Mouse (Mus musculus) inflammation-experienced regulatory T-cells (primary cell): ENCODE results near the gene Dtd1. TPM values are rescaled to one million over a fixed set of nuclear protein-coding genes. Genes with fewer than 3 reads are reported as not detected.

Source experiments
- polyA plus RNA-seq, 2 experiments: library from polyadenylated mRNA; unstranded; fragments of 100-300 nt; shearing (Covaris generic); gene quantifications; one replicate each; pipeline ENCODE4 v1.2.1; 2017

Gene Dtd1
- polyA plus RNA-seq, result 10 to 100 TPM; 56.5 to 57.1 TPM

GRCm38 (mm10) chr2:144599831-144600687, at the start of gene Dtd1:
Gene Dtd1 (plus strand): TSS chr2:144599897.

DNA sequence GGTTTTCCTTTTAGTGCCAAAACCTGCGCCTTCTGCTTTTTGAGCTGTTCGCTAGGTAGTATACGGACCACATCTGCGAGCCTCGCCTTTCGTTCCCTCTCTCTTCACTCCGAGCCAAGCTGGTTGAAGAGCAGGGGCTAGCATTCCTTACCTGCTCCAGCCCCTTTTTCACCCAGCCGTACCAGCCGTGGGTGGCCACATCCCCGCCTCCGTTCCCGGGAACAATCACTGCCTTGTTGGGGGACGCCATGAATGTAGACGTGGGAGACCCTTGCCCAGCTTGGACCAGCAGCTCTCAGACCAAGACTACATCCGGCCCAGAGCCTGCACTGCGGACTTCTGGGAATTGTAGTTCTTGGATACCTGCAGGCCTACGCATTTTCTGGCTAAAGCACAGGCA, 49.2 kb upstream of the Dtd1 start, which contains the start of gene Rbbp9:
Gene Rbbp9, minus strand, starts transcription at position 341 of the 400 bp plus-strand sequence.

GRCm38 (mm10) chr2:144555820-144556552, 43.7 kb upstream of the Dtd1 start, which contains the start of gene Sec23b:
Gene Sec23b (plus strand): TSS chr2:144556229.

GRCm38 (mm10) chr2:144593951-144594651, 5.6 kb upstream of the Dtd1 start, which contains the start of gene Smim26:
Gene Smim26 (plus strand): TSS chr2:144594054.

Other genes with a start within 250 kb of the Dtd1 start
- 10 to 100 TPM; 31.6 to 40.8 TPM for gene Kat14, start 230.9 kb upstream of the Dtd1 start, polyA plus RNA-seq
- gene Pet117, start 230.9 kb upstream of the Dtd1 start, polyA plus RNA-seq, result 1 to 10 TPM; 5.4 to 7.8 TPM
- under 1 TPM; 0.27 to 0.61 TPM for gene Dzank1, start 72.5 kb upstream of the Dtd1 start, polyA plus RNA-seq
- gene Polr3f, start 72.2 kb upstream of the Dtd1 start, polyA plus RNA-seq, result 10 to 100 TPM; 30.8 to 34.0 TPM
- 1 to 10 TPM; 5.9 to 9.2 TPM for gene Rbbp9, start 49.0 kb upstream of the Dtd1 start, polyA plus RNA-seq
- 100 to 1,000 TPM in 1 of 2 experiments, 10 to 100 TPM in 1; 78.4 to 104 TPM for gene Sec23b, start 43.7 kb upstream of the Dtd1 start, polyA plus RNA-seq
- 10 to 100 TPM; 20.0 to 23.9 TPM for gene Smim26, start 5.8 kb upstream of the Dtd1 start, polyA plus RNA-seq
- not detected for gene Scp2d1, start 223.8 kb downstream of the Dtd1 start, polyA plus RNA-seq